Mouse (Mus musculus): ENCODE measurements around the gene Isg15.
"Not testable (repeated sequence)": the region's sequence is repeated elsewhere in the genome, so short reads cannot be mapped to it uniquely, and the experiment has no call there.

Gene Isg15

DNA sequence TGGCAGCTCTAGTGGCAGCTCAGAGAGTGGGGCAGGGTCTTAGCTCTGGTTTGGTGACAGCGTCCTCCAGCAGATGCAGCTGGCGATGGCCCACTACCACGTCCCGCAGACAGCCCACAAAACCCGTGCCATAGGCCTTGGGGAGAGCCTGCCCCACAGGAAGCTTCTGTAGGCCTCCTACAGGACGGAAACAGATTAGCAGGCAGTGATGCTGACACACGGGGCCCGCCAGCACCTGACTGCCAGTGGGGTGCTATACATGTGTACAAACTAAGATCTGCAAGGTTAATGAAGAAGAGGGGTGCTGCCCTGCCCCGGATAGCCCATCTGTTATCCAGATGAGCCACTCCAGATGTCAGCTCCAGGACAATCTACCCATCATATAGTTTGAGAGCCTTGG is 34.1 kb downstream of the Isg15 start:
- DNase-seq (ENCODE audit: low spot score in 2 of 2) = no peak

DNA sequence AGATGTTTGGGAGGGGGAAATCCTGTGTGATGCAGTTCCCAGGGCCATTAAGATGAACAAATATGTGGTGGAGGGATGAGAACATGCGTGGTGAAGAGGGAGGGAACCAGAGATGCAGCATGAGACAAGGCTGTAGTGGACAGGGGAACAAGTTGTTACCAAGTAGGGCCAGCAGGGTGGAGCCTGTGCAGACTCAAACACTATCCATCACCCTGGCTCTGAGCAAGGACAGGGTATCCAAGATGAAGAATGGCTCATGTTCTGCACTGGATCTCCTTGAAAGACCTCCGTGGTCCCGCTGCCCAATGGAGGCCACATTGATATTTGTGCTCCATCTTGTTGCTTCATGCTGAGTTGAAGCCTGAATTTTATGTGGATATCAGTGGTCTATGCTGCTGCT is 45.8 kb downstream of the Isg15 start:
- no peak for DNase-seq (ENCODE audit: low spot score in 2 of 2)

DNA sequence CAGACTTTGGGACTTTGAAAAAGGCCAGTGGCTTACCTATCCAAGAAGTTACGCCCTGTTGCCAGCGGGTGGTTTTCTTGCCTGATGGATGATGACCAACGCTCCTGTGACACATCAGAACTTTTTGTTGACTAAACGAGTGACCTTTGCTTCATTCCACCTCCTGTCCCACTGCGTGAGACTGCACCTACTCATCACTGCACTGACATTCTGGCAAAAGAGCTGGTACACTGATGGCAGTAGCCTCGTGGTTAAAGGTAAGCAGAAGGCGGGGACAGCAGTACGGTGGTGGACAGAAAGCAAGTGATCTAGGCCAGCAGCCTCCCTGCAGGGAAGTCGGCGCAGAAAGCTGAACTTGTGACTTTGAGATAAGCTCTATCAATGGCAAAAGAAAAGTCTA is 49.7 kb downstream of the Isg15 start:
- not testable (repeated sequence) for DNase-seq (ENCODE audit: low spot score in 2 of 2)

Measured in frontal cortex, postnatal 14 days (tissue).